Mouse (Mus musculus): ENCODE measurements around the gene Hist1h2af.

DNA sequence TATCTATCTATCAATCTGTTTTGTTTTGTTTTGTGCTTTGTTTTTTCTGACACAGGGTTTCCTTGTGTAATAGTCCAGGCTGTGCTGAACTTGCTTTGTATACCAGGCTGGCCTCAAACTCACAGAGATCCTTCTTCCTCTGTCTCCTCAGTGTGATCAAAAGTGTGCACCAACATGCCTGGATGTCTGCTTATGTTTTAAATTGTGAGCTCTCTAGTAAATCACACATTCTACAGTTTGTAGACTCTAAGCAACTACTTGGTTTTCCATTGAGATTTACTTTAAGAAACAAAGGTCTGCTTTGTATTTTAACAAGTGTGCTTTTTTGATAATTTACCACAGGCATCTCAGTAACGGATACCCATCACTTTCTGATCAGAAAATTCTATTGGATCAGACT lies 44.1 kb downstream of the Hist1h2af start:
- TF ChIP-seq POLR2A (IDR thresholded peaks at IDR 0.05; ENCODE audit: borderline replicate concordance, control insufficient read depth, low read depth, low read length) (no peak), CTCF (IDR thresholded peaks at IDR 0.05; ENCODE audit: control insufficient read depth, insufficient read depth, low read length) (no peak)

Measured in bone marrow, adult 2 months (tissue).